Mouse (Mus musculus): ENCODE data around the gene Mybpc3. TPM values are rescaled to one million over a fixed set of nuclear protein-coding genes. Genes with fewer than 3 reads are reported as not detected.
A peak's percentile ranks its signal among the peaks of the same experiment; 100 is the strongest.

The Mybpc3 gene
- polyA plus RNA-seq (2012; rRNA removed) (0.27 and 0.29 TPM in 2 replicates), polyA plus RNA-seq (2014; fragmentation: Nextera tagmentation; extraction: Ambion mirVana) (0.07 and 0.12 TPM in 2 replicates)

DNA sequence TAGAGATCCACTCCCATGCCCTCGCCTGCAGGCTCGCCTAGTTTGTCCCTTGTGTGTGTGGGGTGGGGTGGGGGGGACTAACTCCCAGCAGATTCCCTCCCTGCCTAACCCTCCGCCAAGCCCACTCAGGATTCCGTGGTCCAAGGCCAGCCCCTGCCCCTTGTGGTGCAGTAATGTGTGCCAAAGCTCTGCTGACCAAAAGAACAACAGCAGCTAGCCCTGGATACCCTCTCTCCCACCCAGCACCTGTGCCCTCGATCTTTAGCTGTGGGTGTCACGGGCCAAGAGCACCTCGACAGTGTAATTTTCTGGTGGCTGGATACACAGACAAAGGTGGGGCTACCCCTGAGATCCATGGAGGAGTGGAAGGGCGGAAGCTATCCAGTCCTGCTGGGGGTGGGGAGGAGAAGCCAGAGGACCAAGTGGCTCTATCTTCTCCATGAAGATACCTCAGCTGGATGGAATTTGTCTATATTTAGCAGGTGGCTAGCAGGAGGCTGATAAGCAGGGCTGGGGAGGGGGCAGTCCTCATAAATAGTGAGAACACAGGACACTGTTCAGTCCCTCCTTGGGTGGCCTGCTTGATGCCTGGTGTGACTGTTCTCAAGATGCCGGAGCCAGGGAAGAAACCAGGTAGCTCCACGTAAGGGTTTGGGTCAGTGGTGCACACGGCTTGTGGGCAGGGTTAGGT is at the start of gene Mybpc3:
Gene Mybpc3 (plus strand): TSS at position 560 of the 691 bp plus-strand sequence.
- ATAC-seq (ENCODE audit: low FRiP score, low read depth) = no peak
- no peaks in the 10 kb centered on the region for H3K4me1 ChIP-seq (ENCODE audit: control insufficient read depth, insufficient read depth, low read length)
- no peak within 1 kb of the TSS for H3K4me2 ChIP-seq (replicated peaks; ENCODE audit: low read depth, low read length, severe bottlenecking)
- no peak within 1 kb of the TSS for H3K9ac ChIP-seq (ENCODE audit: low read depth, low read length, severe bottlenecking)
- no peaks in the 10 kb centered on the region for H3K36me3 ChIP-seq (ENCODE audit: control insufficient read depth, insufficient read depth, low read length)
- H3K27ac ChIP-seq (replicated peaks; ENCODE audit: low read depth, low read length) = no peak within 1 kb of the TSS
- no peaks in the 10 kb centered on the region for H3K9me3 ChIP-seq (ENCODE audit: control insufficient read depth, low read length)
- TF ChIP-seq POLR2A (IDR thresholded peaks at IDR 0.05; ENCODE audit: borderline replicate concordance, extremely low read depth, insufficient read depth, insufficient read length) = no peak
- H3K27me3 ChIP-seq (ENCODE audit: control insufficient read depth, insufficient read depth, low read length) = no peaks in the 10 kb centered on the region
- no peak within 1 kb of the TSS for H3K4me3 ChIP-seq (replicated peaks; ENCODE audit: low read length)
- 76% methylated on average over 11 of the region's 11 CpGs for WGBS
- DNase-seq (ENCODE audit: low spot score) = no peak

- Histone ChIP-seq H3K27me3 (ENCODE audit: control insufficient read depth, insufficient read depth, low read length) (no peaks in the 10 kb centered on the region), H3K4me1 (ENCODE audit: control insufficient read depth, insufficient read depth, low read length) (peaks cover 19% of the 10 kb centered on the region), H3K36me3 (ENCODE audit: control insufficient read depth, insufficient read depth, low read length) (peaks cover 38% of the 10 kb centered on the region), H3K27ac (replicated peaks; ENCODE audit: low read depth, low read length) (no peak overlapping the region), H3K4me3 (replicated peaks; ENCODE audit: low read length) (peak overlapping the region; percentile 67), H3K4me2 (replicated peaks; ENCODE audit: low read depth, low read length, severe bottlenecking) (peak overlapping the region; percentile 90), H3K9ac (ENCODE audit: low read depth, low read length, severe bottlenecking) (peak overlapping the region; percentile 74), H3K9me3 (ENCODE audit: control insufficient read depth, low read length) (no peaks in the 10 kb centered on the region)
- ATAC-seq (ENCODE audit: low FRiP score, low read depth) (no peak), DNase-seq (ENCODE audit: low spot score) (no peak)
- 54% methylated on average over 13 of the region's 13 CpGs for WGBS
- no peak for TF ChIP-seq POLR2A (IDR thresholded peaks at IDR 0.05; ENCODE audit: borderline replicate concordance, extremely low read depth, insufficient read depth, insufficient read length)
Observed at GRCm38 (mm10) chr2:91068162-91068871, 49.6 kb upstream of the Mybpc3 start.

DNA sequence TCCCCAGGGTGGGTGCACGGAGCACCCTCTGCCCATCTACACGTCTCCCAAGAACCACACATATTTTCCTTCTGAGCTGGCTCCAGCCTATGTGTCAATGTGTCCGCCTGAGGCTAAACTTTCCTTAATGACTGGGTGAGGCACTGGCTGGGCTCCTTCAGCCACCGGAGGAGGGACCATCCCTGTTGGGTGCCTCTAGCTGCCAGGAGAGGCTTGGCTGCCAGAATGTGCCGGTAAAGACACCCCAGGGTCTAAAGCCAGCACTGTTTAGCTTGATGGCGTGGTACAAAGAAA is 49.1 kb upstream of the Mybpc3 start:
- Histone ChIP-seq H3K9ac (ENCODE audit: low read depth, low read length, severe bottlenecking) (peak overlapping the region; percentile 74), H3K4me1 (ENCODE audit: control insufficient read depth, insufficient read depth, low read length) (peaks cover 19% of the 10 kb centered on the region), H3K27ac (replicated peaks; ENCODE audit: low read depth, low read length) (0 out of 2 replicates have a peak overlapping the region, but pooled peaks have one; percentile 72), H3K36me3 (ENCODE audit: control insufficient read depth, insufficient read depth, low read length) (peaks cover 33% of the 10 kb centered on the region), H3K4me2 (replicated peaks; ENCODE audit: low read depth, low read length, severe bottlenecking) (peak overlapping the region; percentile 90), H3K27me3 (ENCODE audit: control insufficient read depth, insufficient read depth, low read length) (no peaks in the 10 kb centered on the region), H3K4me3 (replicated peaks; ENCODE audit: low read length) (peak overlapping the region; percentile 67), H3K9me3 (ENCODE audit: control insufficient read depth, low read length) (no peaks in the 10 kb centered on the region)
- DNase-seq (ENCODE audit: low spot score) (no peak), ATAC-seq (ENCODE audit: low FRiP score, low read depth) (no peak)
- TF ChIP-seq POLR2A (IDR thresholded peaks at IDR 0.05; ENCODE audit: borderline replicate concordance, extremely low read depth, insufficient read depth, insufficient read length) = no peak
- WGBS = 31% methylated on average over 6 of the region's 6 CpGs

GRCm38 (mm10) chr2:91069306-91070000 is 48.5 kb upstream of the Mybpc3 start:
- Histone ChIP-seq H3K9me3 (ENCODE audit: control insufficient read depth, low read length) (no peaks in the 10 kb centered on the region), H3K4me2 (replicated peaks; ENCODE audit: low read depth, low read length, severe bottlenecking) (peak overlapping the region; percentile 90), H3K27me3 (ENCODE audit: control insufficient read depth, insufficient read depth, low read length) (no peaks in the 10 kb centered on the region), H3K4me3 (replicated peaks; ENCODE audit: low read length) (peak overlapping the region; percentile 67), H3K9ac (ENCODE audit: low read depth, low read length, severe bottlenecking) (peak overlapping the region; percentile 74), H3K4me1 (ENCODE audit: control insufficient read depth, insufficient read depth, low read length) (peaks cover 19% of the 10 kb centered on the region), H3K27ac (replicated peaks; ENCODE audit: low read depth, low read length) (peak overlapping the region; percentile 72), H3K36me3 (ENCODE audit: control insufficient read depth, insufficient read depth, low read length) (peaks cover 26% of the 10 kb centered on the region)
- DNase-seq (ENCODE audit: low spot score) = no peak
- no peak for ATAC-seq (ENCODE audit: low FRiP score, low read depth)
- TF ChIP-seq POLR2A (IDR thresholded peaks at IDR 0.05; ENCODE audit: borderline replicate concordance, extremely low read depth, insufficient read depth, insufficient read length) = no peak
- WGBS = 5% methylated on average over 14 of the region's 14 CpGs

DNA sequence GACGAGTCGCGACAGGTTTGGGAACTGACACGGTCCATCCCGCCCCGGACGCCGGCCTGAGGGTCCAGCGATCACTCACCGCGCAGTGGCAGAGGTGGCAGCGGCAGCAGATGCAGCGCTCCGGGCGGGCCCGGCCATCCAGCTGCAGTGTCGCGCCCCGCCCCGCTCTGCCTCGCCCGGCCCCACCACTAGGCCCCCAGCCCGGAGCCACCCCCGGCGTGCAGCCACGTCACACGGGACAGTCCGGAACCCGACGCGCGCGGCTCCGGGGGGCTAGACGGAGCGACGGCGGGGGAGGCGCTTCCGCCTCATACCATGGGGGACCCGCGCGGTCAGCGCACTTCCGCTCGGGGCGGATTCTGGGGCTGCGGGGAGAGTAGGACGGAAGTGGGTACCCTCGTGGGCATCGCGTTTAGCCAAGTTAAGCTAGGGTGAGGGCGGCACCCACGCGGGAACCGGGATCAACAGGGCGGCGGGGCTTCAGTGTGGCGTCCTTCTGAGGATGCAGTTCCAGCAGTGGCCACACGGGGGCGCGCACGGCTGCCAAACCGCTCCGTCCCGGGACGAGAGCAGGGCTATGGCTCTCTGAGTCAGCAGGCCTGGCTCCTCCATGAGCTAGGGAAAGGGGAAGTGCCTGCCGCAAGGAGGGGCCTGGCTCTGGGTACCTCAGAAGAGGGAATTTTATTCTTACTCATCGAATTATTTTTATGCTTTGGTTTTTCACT is 47.7 kb upstream of the Mybpc3 start, which contains the start of gene Slc39a13:
Gene Slc39a13 (minus strand): TSS at position 342 of the 725 bp plus-strand sequence.
- Histone ChIP-seq H3K9me3 (ENCODE audit: control insufficient read depth, low read length) (no peaks in the 10 kb centered on the region), H3K4me1 (ENCODE audit: control insufficient read depth, insufficient read depth, low read length) (peaks cover 19% of the 10 kb centered on the region), H3K4me3 (replicated peaks; ENCODE audit: low read length) (peak within 1 kb of the TSS; percentile 67), H3K27ac (replicated peaks; ENCODE audit: low read depth, low read length) (peak within 1 kb of the TSS; percentile 72), H3K4me2 (replicated peaks; ENCODE audit: low read depth, low read length, severe bottlenecking) (peak within 1 kb of the TSS; percentile 90), H3K36me3 (ENCODE audit: control insufficient read depth, insufficient read depth, low read length) (peaks cover 21% of the 10 kb centered on the region), H3K9ac (ENCODE audit: low read depth, low read length, severe bottlenecking) (peak within 1 kb of the TSS; percentile 74), H3K27me3 (ENCODE audit: control insufficient read depth, insufficient read depth, low read length) (no peaks in the 10 kb centered on the region)
- DNase-seq (ENCODE audit: low spot score) (peak; percentile 95), ATAC-seq (ENCODE audit: low FRiP score, low read depth) (peak; percentile 97)
- WGBS = under 1% methylated on average over 69 of the region's 69 CpGs
- peak; percentile 64; the same call in 1 of the 2 replicates for TF ChIP-seq POLR2A (IDR thresholded peaks at IDR 0.05; ENCODE audit: borderline replicate concordance, extremely low read depth, insufficient read depth, insufficient read length)

All from limb, embryonic 14.5 days (tissue).